Mouse (Mus musculus) limb, embryonic 11.5 days (tissue): ENCODE measurements at regions not wholly inside any gene's neighbourhood (a gene's known extent, or its start where the extent isn't known, plus 50 kb on each side); places are given as distances from the start of the nearest gene placed in this dataset.

Experiments used
- ATAC-seq: fragments of 200-750 bp; cut with Nextera tagmentation; 2 replicates; pipeline ENCODE4 v1.8.0; 2017; ENCODE audit warnings: low read depth; ENCODE audit not compliant: insufficient number of reproducible peaks, low FRiP score, low TSS enrichment
- DNase-seq: peaks from one replicate; pipeline ENCODE4 v3.0.0-alpha.2; 2015; ENCODE audit warnings: low spot score
- H3K27ac ChIP-seq: fragments of 300-500 bp; sonication (generic); replicated peaks from 2 replicates; pipeline ENCODE4 v1.5.1; 2014; ENCODE audit warnings: low read depth, mild to moderate bottlenecking, low read length
- H3K27me3 ChIP-seq: fragments of 300-500 bp; sonication (generic); 2 replicates; pipeline ENCODE4 v1.6.1; 2014; ENCODE audit warnings: mild to moderate bottlenecking, low read length, mixed read lengths; ENCODE audit not compliant: control insufficient read depth, insufficient read depth
- H3K36me3 ChIP-seq: fragments of 300-500 bp; sonication (generic); 2 replicates; pipeline ENCODE4 v1.6.1; 2014; ENCODE audit warnings: mild to moderate bottlenecking, low read length, moderate library complexity, mixed read lengths; ENCODE audit not compliant: control insufficient read depth, insufficient read depth
- H3K4me1 ChIP-seq: fragments of 300-500 bp; sonication (generic); 2 replicates; pipeline ENCODE4 v1.6.1; 2014; ENCODE audit warnings: low read length, mixed read lengths; ENCODE audit not compliant: control insufficient read depth, insufficient read depth
- H3K4me2 ChIP-seq: fragments of 300-500 bp; sonication (generic); 2 replicates; pipeline ENCODE4 v1.6.1; 2014; ENCODE audit warnings: low read depth, mild to moderate bottlenecking, moderate library complexity; ENCODE audit not compliant: severe bottlenecking
- H3K4me3 ChIP-seq: fragments of 300-500 bp; sonication (generic); 2 replicates; pipeline ENCODE4 v1.5.1; 2014; ENCODE audit warnings: low read depth, low read length
- H3K9ac ChIP-seq: fragments of 300-500 bp; sonication (generic); 2 replicates; pipeline ENCODE4 v1.6.1; 2014; ENCODE audit warnings: mild to moderate bottlenecking, low read length
- H3K9me3 ChIP-seq: fragments of 300-500 bp; sonication (generic); 2 replicates; pipeline ENCODE4 v1.6.1; 2016; ENCODE audit warnings: low read length; ENCODE audit not compliant: control insufficient read depth
- WGBS: fragments of 180-500 bp; shearing (Covaris S2); extraction: QIAGEN DNeasy Blood & Tissue Kit; methylation state at CpG from one replicate; pipeline ENCODE4 v1.1.7; 2014; 5-methylcytosine and 5-hydroxymethylcytosine counted together

GRCm38 (mm10) chr16:51393871-51394270 lies 637.2 kb upstream of the Cblb start:
- Histone ChIP-seq H3K4me1 (no peaks in the 10 kb centered on the region), H3K9me3 (no peaks in the 10 kb centered on the region), H3K4me2 (no peak overlapping the region), H3K27ac (no peak overlapping the region), H3K9ac (no peak overlapping the region), H3K27me3 (no peaks in the 10 kb centered on the region), H3K36me3 (no peaks in the 10 kb centered on the region), H3K4me3 (no peak overlapping the region)
- DNase-seq: no peak
- no peak for ATAC-seq
- 67% methylated on average over 1 of the region's 1 CpGs for WGBS
